Mouse (Mus musculus): ENCODE measurements around the gene Tsen54. TPM values are rescaled to one million over a fixed set of nuclear protein-coding genes. Genes with fewer than 3 reads are reported as not detected.

Tsen54 gene
- polyA plus RNA-seq, 1 experiment, result 15.6 TPM

- H3K79me2 ChIP-seq (ENCODE audit: control insufficient read depth, insufficient read depth), result no peaks in the 10 kb centered on the region
- no peaks in the 10 kb centered on the region for H3K36me3 ChIP-seq (ENCODE audit: control insufficient read depth, insufficient read depth)
- TF ChIP-seq SRF (IDR thresholded peaks at IDR 0.05; ENCODE audit: control insufficient read depth, insufficient read length, low read depth) (no peak), TCF3 (IDR thresholded peaks at IDR 0.05; ENCODE audit: insufficient read length, low read depth) (no peak)
- no peak overlapping the region for H3K4me2 ChIP-seq (ENCODE audit: low read depth)
- H3K27me3 ChIP-seq (ENCODE audit: control insufficient read depth, insufficient read depth, insufficient read length), result no peaks in the 10 kb centered on the region
- H3K4me3 ChIP-seq, result no peak overlapping the region
- no peak overlapping the region for H3ac ChIP-seq (ENCODE audit: control insufficient read depth, insufficient read length)
These were observed 36.8 kb upstream of the Tsen54 start for GRCm38 (mm10) chr11:115777487-115778335.

- H3K27me3 ChIP-seq (ENCODE audit: control insufficient read depth, insufficient read depth, insufficient read length), result no peaks in the 10 kb centered on the region
- H3ac ChIP-seq (ENCODE audit: control insufficient read depth, insufficient read length), result no peak overlapping the region
- no peak for TF ChIP-seq TCF3 (IDR thresholded peaks at IDR 0.05; ENCODE audit: insufficient read length, low read depth)
- TF ChIP-seq POLR2A (IDR thresholded peaks at IDR 0.05; ENCODE audit: insufficient read length, low read depth), result no peak
- TF ChIP-seq MYOG (IDR thresholded peaks at IDR 0.05; ENCODE audit: control insufficient read depth in 1 of 3, insufficient read depth in 1 of 3, insufficient read length in 2 of 3, low read depth in 2 of 3), result no peak
- no peak for TF ChIP-seq TCF12 (IDR thresholded peaks at IDR 0.05; ENCODE audit: insufficient read depth, poor library complexity, severe bottlenecking)
- no peak for TF ChIP-seq REST (IDR thresholded peaks at IDR 0.05; ENCODE audit: insufficient read depth, insufficient read length)
- TF ChIP-seq CEBPB (IDR thresholded peaks at IDR 0.05; ENCODE audit: insufficient read depth, poor library complexity, severe bottlenecking), result no peak
- TF ChIP-seq MYOD1 (IDR thresholded peaks at IDR 0.05; ENCODE audit: control insufficient read depth in 1 of 3, insufficient read length in 2 of 3, low read depth in 2 of 3), result no peak
- TF ChIP-seq MAX (IDR thresholded peaks at IDR 0.05; ENCODE audit: low read depth), result no peak
- TF ChIP-seq E2F4 (IDR thresholded peaks at IDR 0.05; ENCODE audit: insufficient read depth), result no peak
- TF ChIP-seq SRF (IDR thresholded peaks at IDR 0.05; ENCODE audit: control insufficient read depth, insufficient read length, low read depth), result no peak
- no peaks in the 10 kb centered on the region for H3K36me3 ChIP-seq (ENCODE audit: control insufficient read depth, insufficient read depth)
- H3K4me3 ChIP-seq, result no peak overlapping the region
- H3K4me2 ChIP-seq (ENCODE audit: low read depth), result no peak overlapping the region
- H3K79me2 ChIP-seq (ENCODE audit: control insufficient read depth, insufficient read depth), result no peaks in the 10 kb centered on the region
These were observed 35.4 kb upstream of the Tsen54 start for GRCm38 (mm10) chr11:115779038-115779571.

GRCm38 (mm10) chr11:115780141-115781070 lies 34.1 kb upstream of the Tsen54 start:
- Histone ChIP-seq H3K4me3 (no peak overlapping the region), H3K79me2 (ENCODE audit: control insufficient read depth, insufficient read depth) (no peaks in the 10 kb centered on the region), H3ac (ENCODE audit: control insufficient read depth, insufficient read length) (no peak overlapping the region), H3K36me3 (ENCODE audit: control insufficient read depth, insufficient read depth) (no peaks in the 10 kb centered on the region), H3K27me3 (ENCODE audit: control insufficient read depth, insufficient read depth, insufficient read length) (no peaks in the 10 kb centered on the region), H3K4me2 (ENCODE audit: low read depth) (no peak overlapping the region)
- TF ChIP-seq POLR2AphosphoS2 (IDR thresholded peaks at IDR 0.05; ENCODE audit: insufficient read length, low read depth) (no peak), E2F4 (IDR thresholded peaks at IDR 0.05; ENCODE audit: insufficient read depth) (no peak), MYOG (IDR thresholded peaks at IDR 0.05; ENCODE audit: control insufficient read depth in 1 of 3, insufficient read depth in 1 of 3, insufficient read length in 2 of 3, low read depth in 2 of 3) (no peak), TCF3 (IDR thresholded peaks at IDR 0.05; ENCODE audit: insufficient read length, low read depth) (no peak)

DNA sequence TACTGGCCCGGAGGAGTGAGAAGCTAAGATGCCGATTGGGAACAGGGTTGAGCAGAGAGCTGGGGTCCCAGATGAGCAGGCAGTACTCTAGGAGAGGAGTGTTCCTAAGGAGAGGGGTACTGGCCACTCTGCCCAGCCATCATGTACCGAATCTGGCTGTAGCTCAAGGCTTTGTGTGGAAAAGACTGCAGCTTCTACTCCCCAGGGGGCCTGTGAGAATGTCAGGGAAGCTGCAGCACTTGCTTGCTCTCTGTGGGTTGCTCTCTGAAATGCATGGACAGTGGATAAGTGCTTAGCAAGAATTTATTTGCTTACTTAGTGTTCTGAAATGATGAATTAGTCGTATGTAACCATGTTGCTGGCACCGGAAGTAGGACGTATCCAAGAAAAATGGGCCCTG lies 28.1 kb upstream of the Tsen54 start:
- Histone ChIP-seq H3ac (ENCODE audit: control insufficient read depth, insufficient read length) (no peak overlapping the region), H3K36me3 (ENCODE audit: control insufficient read depth, insufficient read depth) (no peaks in the 10 kb centered on the region), H3K4me3 (no peak overlapping the region), H3K27me3 (ENCODE audit: control insufficient read depth, insufficient read depth, insufficient read length) (no peaks in the 10 kb centered on the region), H3K79me2 (ENCODE audit: control insufficient read depth, insufficient read depth) (no peaks in the 10 kb centered on the region), H3K4me2 (ENCODE audit: low read depth) (no peak overlapping the region)
- TF ChIP-seq TCF12 (IDR thresholded peaks at IDR 0.05; ENCODE audit: insufficient read depth, poor library complexity, severe bottlenecking), result no peak
- no peak for TF ChIP-seq SRF (IDR thresholded peaks at IDR 0.05; ENCODE audit: control insufficient read depth, insufficient read length, low read depth)
- TF ChIP-seq POLR2AphosphoS2 (IDR thresholded peaks at IDR 0.05; ENCODE audit: insufficient read length, low read depth), result no peak
- TF ChIP-seq POLR2A (IDR thresholded peaks at IDR 0.05; ENCODE audit: insufficient read length, low read depth), result no peak
- no peak for TF ChIP-seq MYOG (IDR thresholded peaks at IDR 0.05; ENCODE audit: control insufficient read depth in 1 of 3, insufficient read depth in 1 of 3, insufficient read length in 2 of 3, low read depth in 2 of 3)
- no peak for TF ChIP-seq MAX (IDR thresholded peaks at IDR 0.05; ENCODE audit: low read depth)
- TF ChIP-seq CEBPB (IDR thresholded peaks at IDR 0.05; ENCODE audit: insufficient read depth, poor library complexity, severe bottlenecking), result no peak
- TF ChIP-seq TCF3 (IDR thresholded peaks at IDR 0.05; ENCODE audit: insufficient read length, low read depth), result no peak
- no peak for TF ChIP-seq E2F4 (IDR thresholded peaks at IDR 0.05; ENCODE audit: insufficient read depth)
- no peak for TF ChIP-seq REST (IDR thresholded peaks at IDR 0.05; ENCODE audit: insufficient read depth, insufficient read length)
- TF ChIP-seq USF1 (IDR thresholded peaks at IDR 0.05; ENCODE audit: low read depth), result no peak
- no peak for TF ChIP-seq MYOD1 (IDR thresholded peaks at IDR 0.05; ENCODE audit: control insufficient read depth in 1 of 3, insufficient read length in 2 of 3, low read depth in 2 of 3)

All from myocyte (in vitro differentiated cells).